Mouse (Mus musculus): ENCODE results near the gene Ubb. TPM values are rescaled to one million over a fixed set of nuclear protein-coding genes. Genes with fewer than 3 reads are reported as not detected.
A peak's percentile ranks its signal among the peaks of the same experiment; 100 is the strongest.

The Ubb gene
- polyA plus RNA-seq, 2 experiments: 3,111 to 3,423 TPM

GRCm38 (mm10) chr11:62540969-62541368 lies 10.0 kb upstream of the Ubb start:
- H3K4me2 ChIP-seq (replicated peaks; ENCODE audit: low read depth, low read length, severe bottlenecking): no peak overlapping the region
- 70% methylated on average over 2 of the region's 2 CpGs for WGBS
- no peak for ATAC-seq (ENCODE audit: low FRiP score, low read depth)

DNA sequence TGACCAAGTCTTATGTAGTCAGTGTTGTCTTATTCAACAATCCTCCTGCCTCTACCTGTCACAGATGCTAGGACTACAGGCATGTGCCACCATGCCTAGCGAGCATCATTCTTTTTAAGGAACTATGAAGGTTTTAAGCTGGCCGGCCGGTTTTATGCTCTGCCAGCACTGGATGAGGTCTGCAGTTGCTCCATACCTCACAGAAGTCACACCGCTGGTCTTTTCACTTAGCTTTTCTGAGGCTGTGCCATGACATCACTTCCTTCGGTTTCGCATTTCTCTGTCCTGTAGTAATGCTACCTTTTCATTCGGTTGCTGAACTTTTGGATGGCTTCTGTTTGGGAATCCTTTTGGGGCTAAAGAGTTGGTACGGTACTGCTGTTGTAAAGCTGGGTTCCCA lies 9.4 kb upstream of the Ubb start:
- H3K4me1 ChIP-seq (ENCODE audit: control insufficient read depth, insufficient read depth, low read length): no peaks in the 10 kb centered on the region
- H3K27me3 ChIP-seq (ENCODE audit: control insufficient read depth, insufficient read depth, low read length): 0 out of 2 replicates have a peak, but pooled peaks cover 7% of the 10 kb centered on the region
- no peak overlapping the region for H3K9ac ChIP-seq (ENCODE audit: low read depth, low read length, severe bottlenecking)
- H3K27ac ChIP-seq (replicated peaks; ENCODE audit: low read depth, low read length): no peak overlapping the region
- DNase-seq (ENCODE audit: low spot score): no peak
- no peaks in the 10 kb centered on the region for H3K9me3 ChIP-seq (ENCODE audit: control insufficient read depth, low read length)
- H3K4me3 ChIP-seq (replicated peaks; ENCODE audit: low read length): no peak overlapping the region
- no peak for ATAC-seq (ENCODE audit: low FRiP score, low read depth)
- 57% methylated on average over 8 of the region's 8 CpGs for WGBS
- no peak for TF ChIP-seq POLR2A (IDR thresholded peaks at IDR 0.05; ENCODE audit: borderline replicate concordance, extremely low read depth, insufficient read depth, insufficient read length)
- H3K4me2 ChIP-seq (replicated peaks; ENCODE audit: low read depth, low read length, severe bottlenecking): no peak overlapping the region
- H3K36me3 ChIP-seq (ENCODE audit: control insufficient read depth, insufficient read depth, low read length): no peaks in the 10 kb centered on the region

More at GRCm38 (mm10) chr11:62540969-62541368, 10.0 kb upstream of the Ubb start:
- Histone ChIP-seq H3K9ac (ENCODE audit: low read depth, low read length, severe bottlenecking) (no peak overlapping the region), H3K4me1 (ENCODE audit: control insufficient read depth, insufficient read depth, low read length) (no peaks in the 10 kb centered on the region), H3K27ac (replicated peaks; ENCODE audit: low read depth, low read length) (no peak overlapping the region), H3K4me3 (replicated peaks; ENCODE audit: low read length) (no peak overlapping the region), H3K36me3 (ENCODE audit: control insufficient read depth, insufficient read depth, low read length) (no peaks in the 10 kb centered on the region), H3K9me3 (ENCODE audit: control insufficient read depth, low read length) (no peaks in the 10 kb centered on the region), H3K27me3 (ENCODE audit: control insufficient read depth, insufficient read depth, low read length) (0 out of 2 replicates have a peak, but pooled peaks cover 7% of the 10 kb centered on the region)
- no peak for TF ChIP-seq POLR2A (IDR thresholded peaks at IDR 0.05; ENCODE audit: borderline replicate concordance, extremely low read depth, insufficient read depth, insufficient read length)
- DNase-seq (ENCODE audit: low spot score): no peak

DNA sequence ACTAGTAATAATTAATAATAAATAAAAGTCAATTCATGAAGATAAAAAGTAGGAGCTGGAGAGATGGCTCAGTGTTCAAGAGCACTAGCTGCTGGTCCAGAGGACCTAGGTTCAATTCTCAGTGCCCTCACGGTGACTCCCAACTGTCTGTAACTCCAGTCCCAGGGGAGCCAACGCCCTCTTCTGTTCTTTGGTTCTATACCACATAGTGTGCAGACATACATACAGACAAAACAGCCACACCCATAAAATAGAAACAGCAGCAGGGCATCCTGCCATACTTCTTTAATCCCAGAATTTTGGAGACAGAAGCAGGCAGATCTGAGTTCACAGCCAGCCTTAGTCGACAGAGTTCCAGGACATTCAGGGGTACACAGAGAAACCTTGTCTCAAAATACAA lies 7.0 kb upstream of the Ubb start:
- Histone ChIP-seq H3K4me1 (ENCODE audit: control insufficient read depth, insufficient read depth, low read length) (no peaks in the 10 kb centered on the region), H3K9ac (ENCODE audit: low read depth, low read length, severe bottlenecking) (no peak overlapping the region), H3K4me3 (replicated peaks; ENCODE audit: low read length) (no peak overlapping the region), H3K27ac (replicated peaks; ENCODE audit: low read depth, low read length) (no peak overlapping the region), H3K9me3 (ENCODE audit: control insufficient read depth, low read length) (no peaks in the 10 kb centered on the region), H3K4me2 (replicated peaks; ENCODE audit: low read depth, low read length, severe bottlenecking) (no peak overlapping the region), H3K36me3 (ENCODE audit: control insufficient read depth, insufficient read depth, low read length) (no peaks in the 10 kb centered on the region), H3K27me3 (ENCODE audit: control insufficient read depth, insufficient read depth, low read length) (0 out of 2 replicates have a peak, but pooled peaks cover 7% of the 10 kb centered on the region)
- TF ChIP-seq POLR2A (IDR thresholded peaks at IDR 0.05; ENCODE audit: borderline replicate concordance, extremely low read depth, insufficient read depth, insufficient read length): no peak
- DNase-seq (ENCODE audit: low spot score) (no peak), ATAC-seq (ENCODE audit: low FRiP score, low read depth) (no peak)
- WGBS: 86% methylated on average over 3 of the region's 3 CpGs

DNA sequence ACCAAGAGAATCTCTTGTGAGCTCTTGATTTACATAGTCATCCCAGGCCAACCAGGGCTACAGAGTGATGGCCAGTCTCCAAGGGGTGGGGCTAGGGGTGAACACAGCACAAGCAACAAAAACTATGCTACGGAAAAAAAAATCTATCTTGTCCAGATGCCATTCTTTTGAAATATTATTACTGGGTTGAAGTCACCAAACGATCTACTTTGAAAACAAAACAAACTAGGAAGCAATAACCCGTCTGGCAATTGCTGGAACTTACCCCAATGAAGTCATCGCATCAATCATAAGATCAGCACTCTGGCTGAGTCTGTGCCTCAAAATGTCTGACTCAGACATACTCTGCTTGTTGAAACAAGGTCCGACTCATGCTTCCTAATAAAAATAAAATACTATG lies 1.2 kb upstream of the Ubb start:
- Histone ChIP-seq H3K9ac (ENCODE audit: low read depth, low read length, severe bottlenecking) (peak overlapping the region; percentile 91), H3K4me1 (ENCODE audit: control insufficient read depth, insufficient read depth, low read length) (peaks cover 23% of the 10 kb centered on the region), H3K4me2 (replicated peaks; ENCODE audit: low read depth, low read length, severe bottlenecking) (peak overlapping the region; percentile 94), H3K36me3 (ENCODE audit: control insufficient read depth, insufficient read depth, low read length) (peaks cover 19% of the 10 kb centered on the region), H3K4me3 (replicated peaks; ENCODE audit: low read length) (peak overlapping the region; percentile 77), H3K27me3 (ENCODE audit: control insufficient read depth, insufficient read depth, low read length) (no peaks in the 10 kb centered on the region), H3K27ac (replicated peaks; ENCODE audit: low read depth, low read length) (peak overlapping the region; percentile 97), H3K9me3 (ENCODE audit: control insufficient read depth, low read length) (no peaks in the 10 kb centered on the region)
- no peak for TF ChIP-seq POLR2A (IDR thresholded peaks at IDR 0.05; ENCODE audit: borderline replicate concordance, extremely low read depth, insufficient read depth, insufficient read length)
- 16% methylated on average over 5 of the region's 5 CpGs for WGBS
- DNase-seq (ENCODE audit: low spot score) (peak; percentile 57), ATAC-seq (ENCODE audit: low FRiP score, low read depth) (no peak)

DNA sequence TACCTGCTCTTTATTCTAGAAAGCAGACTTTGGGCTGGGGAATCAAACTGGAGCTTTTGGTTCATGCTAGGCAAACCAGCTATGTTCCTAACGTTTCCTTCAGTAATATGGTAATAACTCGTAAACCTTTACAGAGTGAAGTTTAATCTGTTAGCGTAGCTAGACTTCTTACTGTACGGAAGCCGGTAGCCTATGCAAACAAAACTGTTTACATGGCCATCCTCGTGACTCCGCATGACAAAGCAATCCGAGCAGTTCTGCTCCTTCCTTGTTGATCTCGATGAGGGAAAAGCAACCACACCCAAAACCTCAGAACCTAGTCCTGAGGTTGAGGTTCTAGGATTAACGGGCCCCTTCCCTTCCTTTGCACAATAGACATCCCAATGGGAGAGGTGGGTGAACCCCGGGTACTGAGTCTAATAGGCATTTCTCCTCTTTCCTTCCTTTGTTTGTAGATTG lies 715 bp upstream of the Ubb start:
- Histone ChIP-seq H3K4me2 (replicated peaks; ENCODE audit: low read depth, low read length, severe bottlenecking) (peak overlapping the region; percentile 94), H3K36me3 (ENCODE audit: control insufficient read depth, insufficient read depth, low read length) (peaks cover 23% of the 10 kb centered on the region), H3K9ac (ENCODE audit: low read depth, low read length, severe bottlenecking) (peak overlapping the region; percentile 91), H3K27me3 (ENCODE audit: control insufficient read depth, insufficient read depth, low read length) (no peaks in the 10 kb centered on the region), H3K27ac (replicated peaks; ENCODE audit: low read depth, low read length) (peak overlapping the region; percentile 97), H3K9me3 (ENCODE audit: control insufficient read depth, low read length) (no peaks in the 10 kb centered on the region), H3K4me1 (ENCODE audit: control insufficient read depth, insufficient read depth, low read length) (peaks cover 24% of the 10 kb centered on the region), H3K4me3 (replicated peaks; ENCODE audit: low read length) (peak overlapping the region; percentile 77)
- peak; percentile 55 for DNase-seq (ENCODE audit: low spot score)
- ATAC-seq (ENCODE audit: low FRiP score, low read depth): peak; percentile 7; the same call in 1 of the 2 replicates
- TF ChIP-seq POLR2A (IDR thresholded peaks at IDR 0.05; ENCODE audit: borderline replicate concordance, extremely low read depth, insufficient read depth, insufficient read length): no peak
- 4% methylated on average over 11 of the region's 11 CpGs for WGBS
